Mouse (Mus musculus) forebrain, embryonic 14.5 days (tissue): Measurements from ENCODE around the gene Lmod3. TPM values are rescaled to one million over a fixed set of nuclear protein-coding genes. Genes with fewer than 3 reads are reported as not detected.

Source experiments
- ATAC-seq: fragments of 200-750 bp; cut with Nextera tagmentation; 2 replicates; pipeline ENCODE4 v1.8.0; 2017; ENCODE audit warnings: mild to moderate bottlenecking, moderate library complexity
- DNase-seq: peaks from one replicate; pipeline ENCODE4 v3.0.0-alpha.2; 2015; ENCODE audit warnings: low spot score
- H3K27ac ChIP-seq: fragments of 300-500 bp; sonication (generic); 2 replicates; pipeline ENCODE4 v1.5.1; 2014; ENCODE audit warnings: low read depth, mild to moderate bottlenecking, control low read depth, low read length, moderate library complexity
- H3K27me3 ChIP-seq: fragments of 300-500 bp; sonication (generic); replicated peaks from 2 replicates; pipeline ENCODE4 v1.6.1; 2014; ENCODE audit warnings: low read length, control low read depth, mixed read lengths; ENCODE audit not compliant: control insufficient read depth, insufficient read depth
- H3K36me3 ChIP-seq: fragments of 300-500 bp; sonication (generic); 2 replicates; pipeline ENCODE4 v1.6.1; 2014; ENCODE audit warnings: low read length, control low read depth; ENCODE audit not compliant: control insufficient read depth, insufficient read depth
- H3K4me1 ChIP-seq: fragments of 300-500 bp; sonication (generic); 2 replicates; pipeline ENCODE4 v1.6.1; 2014; ENCODE audit warnings: antibody characterized with exemption, low read length, control low read depth; ENCODE audit not compliant: control insufficient read depth, insufficient read depth
- H3K4me2 ChIP-seq: fragments of 300-500 bp; sonication (generic); 2 replicates; pipeline ENCODE4 v1.6.1; 2014; ENCODE audit warnings: mild to moderate bottlenecking, control low read depth, low read length
- H3K4me3 ChIP-seq: fragments of 300-500 bp; sonication (generic); 2 replicates; pipeline ENCODE4 v1.5.1; 2014; ENCODE audit warnings: low read depth, low read length, control low read depth
- H3K9ac ChIP-seq: fragments of 300-500 bp; sonication (generic); 2 replicates; pipeline ENCODE4 v1.6.1; 2014; ENCODE audit warnings: mild to moderate bottlenecking, low read length, control low read depth, moderate library complexity
- H3K9me3 ChIP-seq: fragments of 300-500 bp; sonication (generic); replicated peaks from 2 replicates; pipeline ENCODE4 v1.6.1; 2016; ENCODE audit warnings: low read length, control low read depth, mixed read lengths; ENCODE audit not compliant: control insufficient read depth
- WGBS: fragments of 180-500 bp; shearing (Covaris S2); extraction: QIAGEN DNeasy Blood & Tissue Kit; methylation state at CpG from one replicate; pipeline ENCODE4 v1.1.7; 2014; 5-methylcytosine and 5-hydroxymethylcytosine counted together
- polyA plus RNA-seq: library from polyadenylated mRNA; unstranded; fragments of >200 nt; fragmentation: Nextera tagmentation; extraction: Ambion mirVana; gene quantifications from 2 replicates; pipeline ENCODE4 v1.2.1, GENCODE M21; 2014

Gene Lmod3
- polyA plus RNA-seq, 1 experiment from 2014 or later = not detected

DNA sequence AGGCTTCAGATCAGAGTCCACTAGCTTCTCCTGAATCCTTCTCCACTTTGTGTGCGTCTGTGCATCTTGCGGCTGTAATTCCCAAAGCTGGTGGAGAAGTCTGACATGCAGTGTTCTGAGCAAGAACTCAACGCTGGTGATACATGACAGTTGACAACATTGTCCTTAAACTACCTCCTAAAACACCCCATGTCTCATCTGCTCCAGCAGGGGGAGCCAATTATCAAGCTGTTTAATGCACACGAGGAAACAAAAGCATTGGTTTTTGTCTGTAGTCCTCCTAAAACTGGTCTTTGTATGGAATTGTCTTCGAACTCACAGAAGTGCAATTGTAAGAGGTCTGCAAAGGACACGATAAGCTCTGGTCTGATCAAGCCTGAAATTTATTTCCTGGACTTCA is 1.6 kb downstream of the Lmod3 start:
- Histone ChIP-seq H3K9me3 (no peaks in the 10 kb centered on the region), H3K4me2 (no peak overlapping the region), H3K4me1 (no peaks in the 10 kb centered on the region), H3K27ac (no peak overlapping the region), H3K36me3 (no peaks in the 10 kb centered on the region), H3K27me3 (no peaks in the 10 kb centered on the region), H3K4me3 (no peak overlapping the region), H3K9ac (no peak overlapping the region)
- WGBS = 47% methylated on average over 6 of the region's 6 CpGs
- ATAC-seq (no peak), DNase-seq (peak; percentile 80)

DNA sequence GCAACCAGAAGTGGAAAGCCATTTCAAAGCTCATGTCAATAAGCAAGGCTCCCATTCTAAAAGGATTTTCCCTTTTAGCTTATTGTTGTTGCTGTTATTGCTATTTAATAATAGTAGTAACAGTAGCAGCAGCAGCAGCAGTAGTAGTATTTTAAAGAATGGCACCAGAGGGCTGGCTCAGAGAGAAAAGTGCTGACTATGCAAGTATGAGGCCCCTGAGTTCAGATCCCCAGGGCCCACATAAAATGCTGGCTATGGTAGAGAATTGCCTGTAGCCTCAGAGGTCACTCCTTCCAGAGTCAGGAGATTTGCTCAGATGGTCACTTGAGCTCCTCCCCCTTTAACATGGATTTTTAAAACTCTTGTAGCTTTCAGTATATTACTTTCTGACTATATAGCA is 7.4 kb downstream of the Lmod3 start:
- no peak for ATAC-seq
- Histone ChIP-seq H3K36me3 (no peaks in the 10 kb centered on the region), H3K27ac (no peak overlapping the region), H3K4me2 (no peak overlapping the region), H3K9me3 (no peaks in the 10 kb centered on the region), H3K9ac (no peak overlapping the region), H3K4me3 (no peak overlapping the region), H3K4me1 (no peaks in the 10 kb centered on the region), H3K27me3 (no peaks in the 10 kb centered on the region)
- no peak for DNase-seq

DNA sequence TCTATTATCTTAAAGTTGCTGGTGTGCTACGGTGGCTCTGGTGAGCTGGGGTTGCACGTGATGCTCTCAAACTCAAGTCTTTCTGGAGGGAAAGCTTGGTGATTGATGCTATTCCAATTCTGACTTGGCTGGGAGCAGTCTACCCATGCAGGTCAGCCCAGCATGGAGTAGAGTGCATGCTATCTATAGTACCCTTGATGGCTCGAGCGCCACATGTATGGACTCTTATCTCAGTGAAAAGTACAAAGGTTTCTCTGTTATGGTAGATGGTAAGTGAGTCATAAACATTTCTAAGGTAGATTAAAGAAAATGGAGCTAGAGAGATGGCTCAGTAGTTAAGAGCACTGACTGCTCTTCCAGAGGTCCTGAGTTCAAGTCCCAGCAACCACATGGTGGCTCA is 10.0 kb downstream of the Lmod3 start:
- H3K27ac ChIP-seq = no peak overlapping the region
- no peak for ATAC-seq
- H3K4me3 ChIP-seq = no peak overlapping the region
- no peaks in the 10 kb centered on the region for H3K9me3 ChIP-seq
- DNase-seq = no peak
- 92% methylated on average over 4 of the region's 4 CpGs for WGBS
- H3K27me3 ChIP-seq = no peaks in the 10 kb centered on the region
- H3K9ac ChIP-seq = no peak overlapping the region
- no peaks in the 10 kb centered on the region for H3K36me3 ChIP-seq
- no peaks in the 10 kb centered on the region for H3K4me1 ChIP-seq
- no peak overlapping the region for H3K4me2 ChIP-seq

DNA sequence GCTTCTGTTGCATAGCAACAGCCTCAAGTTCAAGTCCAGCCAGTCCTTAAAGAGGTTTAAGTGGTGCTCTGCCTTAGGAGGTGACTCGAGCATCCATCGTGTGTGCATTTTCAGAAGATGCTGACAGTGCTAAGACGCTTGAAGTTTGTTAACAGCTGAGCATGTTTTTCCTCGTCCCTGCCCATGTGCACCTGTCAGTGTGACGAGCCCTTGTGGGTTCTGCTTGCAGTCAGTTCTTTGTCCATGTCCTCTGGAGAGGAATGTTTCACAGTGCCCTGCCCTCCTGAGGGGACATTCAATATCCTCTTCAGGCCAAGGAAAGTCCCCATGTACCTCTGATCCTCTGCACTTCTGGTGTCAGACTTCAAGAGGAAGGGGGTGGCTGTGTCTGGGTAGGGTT is 12.5 kb downstream of the Lmod3 start:
- Histone ChIP-seq H3K36me3 (no peaks in the 10 kb centered on the region), H3K4me2 (no peak overlapping the region), H3K9me3 (no peaks in the 10 kb centered on the region), H3K27ac (no peak overlapping the region), H3K9ac (no peak overlapping the region), H3K4me3 (no peak overlapping the region), H3K4me1 (no peaks in the 10 kb centered on the region), H3K27me3 (no peaks in the 10 kb centered on the region)
- ATAC-seq (no peak), DNase-seq (no peak)
- 85% methylated on average over 5 of the region's 5 CpGs for WGBS

DNA sequence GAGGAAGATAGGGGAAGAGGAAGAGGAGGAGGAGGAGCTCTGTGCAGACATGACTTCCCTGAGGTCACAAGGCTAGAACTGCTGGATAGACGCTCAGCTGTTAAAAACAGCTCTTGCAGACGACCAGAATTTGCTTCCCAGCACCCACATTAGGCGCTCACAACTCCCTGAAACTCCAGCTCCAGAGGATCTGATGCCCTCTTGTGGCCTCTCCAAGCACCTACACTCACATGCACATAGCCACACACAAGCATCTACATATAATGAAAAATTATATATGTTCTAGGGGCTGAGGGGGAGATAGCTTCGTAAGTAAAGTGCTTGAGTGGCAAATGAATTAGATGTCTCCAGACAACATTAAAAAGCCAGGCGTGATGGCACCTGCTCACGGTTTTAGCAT is 13.2 kb downstream of the Lmod3 start:
- Histone ChIP-seq H3K9me3 (no peaks in the 10 kb centered on the region), H3K36me3 (0 out of 2 replicates have a peak, but pooled peaks cover under 1% of the 10 kb centered on the region), H3K27me3 (no peaks in the 10 kb centered on the region), H3K27ac (no peak overlapping the region), H3K4me1 (no peaks in the 10 kb centered on the region), H3K9ac (no peak overlapping the region), H3K4me3 (no peak overlapping the region), H3K4me2 (no peak overlapping the region)
- DNase-seq (no peak), ATAC-seq (no peak)
- WGBS = 93% methylated on average over 6 of the region's 6 CpGs

DNA sequence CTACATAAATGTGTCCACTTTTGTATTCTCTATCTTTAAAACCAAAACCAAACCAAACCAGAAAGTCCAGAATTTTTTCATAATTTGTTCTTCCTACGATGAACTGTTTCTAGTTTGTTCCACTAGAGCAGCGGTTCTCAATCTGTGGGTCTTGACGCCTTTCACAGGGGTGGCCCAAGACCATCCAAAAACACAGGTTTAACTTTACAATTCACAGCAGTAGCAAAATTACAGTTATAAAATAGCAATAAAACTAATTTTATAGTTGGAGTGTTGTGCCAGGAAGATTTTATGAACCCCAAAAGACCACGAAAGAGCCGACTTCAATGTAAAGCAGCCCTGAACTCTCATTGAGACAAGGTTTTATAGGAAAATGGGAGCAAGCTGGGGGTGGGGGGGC is 16.5 kb downstream of the Lmod3 start:
- Histone ChIP-seq H3K27me3 (no peaks in the 10 kb centered on the region), H3K9ac (no peak overlapping the region), H3K9me3 (no peaks in the 10 kb centered on the region), H3K36me3 (peaks cover 20% of the 10 kb centered on the region), H3K4me3 (no peak overlapping the region), H3K4me1 (no peaks in the 10 kb centered on the region), H3K27ac (no peak overlapping the region), H3K4me2 (no peak overlapping the region)
- ATAC-seq (no peak), DNase-seq (no peak)
- WGBS = 96% methylated on average over 5 of the region's 5 CpGs

DNA sequence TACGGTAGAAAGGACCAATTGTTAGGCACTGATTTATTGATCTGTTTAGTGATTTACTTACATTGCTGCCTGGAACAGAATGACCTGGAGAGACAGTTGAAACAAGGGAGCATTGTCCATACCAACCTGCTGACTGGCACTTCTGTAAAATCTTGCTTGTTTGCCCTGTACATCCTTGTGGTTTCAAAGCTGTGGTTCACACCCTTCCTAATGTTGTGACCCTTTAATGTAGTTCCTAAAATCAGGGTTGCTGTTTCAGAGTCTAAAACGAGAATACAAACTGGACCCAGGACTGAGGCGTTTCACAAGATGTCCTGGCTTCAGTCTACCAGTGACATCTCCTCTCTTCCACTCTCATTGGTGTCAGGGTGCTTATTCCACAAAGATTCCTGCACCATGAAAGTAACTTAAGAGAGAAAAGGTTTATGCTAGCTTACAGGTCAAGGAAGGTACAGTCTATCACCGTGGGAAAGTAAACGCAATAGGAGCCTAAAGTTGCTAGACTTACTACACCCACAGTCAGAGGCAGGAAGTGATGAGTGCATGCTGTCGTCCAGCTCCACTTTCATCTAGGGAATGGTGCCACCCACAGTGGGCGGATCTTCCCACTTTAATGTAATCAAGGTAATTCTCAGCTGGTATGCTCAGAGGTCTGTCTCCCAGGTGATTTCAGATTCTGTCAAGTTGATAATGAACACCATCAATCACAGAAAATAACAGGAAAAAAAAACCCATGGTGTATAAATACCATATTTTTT is 17.5 kb downstream of the Lmod3 start:
- Histone ChIP-seq H3K4me1 (no peaks in the 10 kb centered on the region), H3K27ac (no peak overlapping the region), H3K9ac (no peak overlapping the region), H3K36me3 (peaks cover 26% of the 10 kb centered on the region), H3K9me3 (no peaks in the 10 kb centered on the region), H3K4me2 (no peak overlapping the region), H3K27me3 (no peaks in the 10 kb centered on the region), H3K4me3 (no peak overlapping the region)
- no peak for ATAC-seq
- DNase-seq = no peak
- WGBS = 94% methylated on average over 7 of the region's 7 CpGs

DNA sequence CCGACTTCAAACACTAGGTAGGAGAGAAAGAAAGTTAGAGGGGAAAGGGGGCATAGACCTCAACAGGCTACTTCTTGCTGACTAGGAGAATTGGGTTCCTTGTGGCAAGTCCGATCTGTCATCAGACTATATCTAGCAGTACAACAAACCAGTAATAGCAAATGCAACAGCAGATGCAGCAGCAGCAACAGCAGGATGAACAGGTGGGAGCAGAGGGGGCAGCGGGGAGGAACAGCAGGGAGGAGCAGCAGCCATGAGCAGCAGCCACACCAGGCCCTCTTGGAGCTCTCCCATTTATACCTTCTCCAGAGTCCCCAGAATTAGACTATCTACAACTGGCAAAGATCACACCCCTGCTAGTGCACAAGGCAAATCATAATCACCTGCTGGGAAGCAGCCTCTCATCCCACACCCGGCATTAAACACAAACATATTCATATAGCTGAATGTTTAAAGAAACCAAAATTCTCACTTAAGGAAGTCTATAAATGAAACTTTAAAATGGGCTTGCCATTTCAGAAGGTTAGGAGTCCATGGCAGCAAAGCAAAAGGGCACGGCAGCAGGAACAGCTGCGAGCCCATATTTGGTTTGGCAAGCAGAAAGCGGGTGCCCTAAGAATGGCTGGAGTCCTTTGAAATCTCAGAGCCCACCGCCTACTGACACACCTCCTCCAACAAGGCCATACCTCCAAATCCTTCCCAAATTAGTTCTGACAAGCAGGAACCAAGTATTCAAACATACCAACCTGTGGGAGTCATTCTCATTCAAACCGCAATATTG is 25.3 kb downstream of the Lmod3 start:
- Histone ChIP-seq H3K27me3 (no peaks in the 10 kb centered on the region), H3K4me3 (no peak overlapping the region), H3K27ac (no peak overlapping the region), H3K4me2 (no peak overlapping the region), H3K4me1 (no peaks in the 10 kb centered on the region), H3K36me3 (peaks cover 18% of the 10 kb centered on the region), H3K9me3 (no peaks in the 10 kb centered on the region), H3K9ac (no peak overlapping the region)
- DNase-seq (no peak), ATAC-seq (no peak)
- WGBS = 95% methylated on average over 9 of the region's 9 CpGs

DNA sequence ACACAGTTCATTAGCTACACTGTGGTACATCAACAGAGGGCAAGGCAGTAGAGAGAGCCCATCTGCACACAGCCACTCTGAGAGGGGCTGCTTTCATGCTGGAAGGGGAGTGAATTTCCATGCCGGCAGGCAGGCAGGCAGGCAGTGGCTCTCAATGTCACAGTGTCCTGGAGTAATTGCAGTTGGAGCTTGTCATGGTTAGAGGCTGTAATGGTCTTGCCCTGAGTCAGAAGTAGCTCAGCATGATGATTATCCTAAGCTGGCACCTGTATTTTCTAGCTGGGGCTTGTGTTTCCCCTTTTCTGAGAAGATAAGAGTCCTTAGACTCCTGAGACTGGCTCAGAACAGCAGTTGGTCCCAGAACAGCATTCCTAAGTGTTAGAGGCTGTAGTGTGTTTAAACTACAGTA is 26.5 kb downstream of the Lmod3 start:
- no peak overlapping the region for H3K4me3 ChIP-seq
- no peak for DNase-seq
- no peaks in the 10 kb centered on the region for H3K27me3 ChIP-seq
- ATAC-seq = no peak
- H3K9me3 ChIP-seq = no peaks in the 10 kb centered on the region
- no peak overlapping the region for H3K4me2 ChIP-seq
- 6% methylated on average over 1 of the region's 1 CpGs for WGBS
- peaks cover 4% of the 10 kb centered on the region; the same call in 1 of the 2 replicates for H3K4me1 ChIP-seq
- no peak overlapping the region for H3K9ac ChIP-seq
- peaks cover 13% of the 10 kb centered on the region for H3K36me3 ChIP-seq
- H3K27ac ChIP-seq = no peak overlapping the region
